Mouse (Mus musculus) layer of hippocampus, adult 2 months (tissue): Measurements from ENCODE around the gene Acnat2. TPM values are rescaled to one million over a fixed set of nuclear protein-coding genes. Genes with fewer than 3 reads are reported as not detected.
"Not testable (repeated sequence)": the region's sequence is repeated elsewhere in the genome, so short reads cannot be mapped to it uniquely, and the experiment has no call there.

Source experiments
- DNase-seq, 2 experiments: peaks; one replicate each; pipeline ENCODE4 v3.0.0; 2022; ENCODE audit warnings: low spot score in 2 of 2
- H3K27ac ChIP-seq: fragments of 200-600 bp; 2 replicates; pipeline ENCODE4 v1.8.1; 2022
- H3K4me3 ChIP-seq: fragments of 200-600 bp; 2 replicates; pipeline ENCODE4 v1.8.1; 2022; ENCODE audit warnings: mild to moderate bottlenecking
- CTCF ChIP-seq: fragments of 200-600 bp; conservative IDR thresholded peaks from 2 replicates; pipeline ENCODE4 v1.8.1; 2022; ENCODE audit warnings: antibody characterized with exemption, mild to moderate bottlenecking, moderate library complexity
- long read RNA-seq, 2 experiments: library from polyadenylated mRNA; stranded (forward); transcript quantifications; one replicate each; pipeline ENCODE4 v2.0.0; 2021; ENCODE audit warnings: borderline mapping rate in 2 of 2
- total RNA-seq, 2 experiments: library from RNA; stranded (reverse); gene quantifications; 2 replicates each; pipeline ENCODE4 v1.2.3; 2021

The Acnat2 gene
- total RNA-seq = not detected
- long read RNA-seq, experiment 1 = 0 reads
- long read RNA-seq, experiment 2 = 0 reads

- not testable (repeated sequence) for DNase-seq, H3K27ac ChIP-seq, H3K4me3 ChIP-seq
Measured at GRCm38 (mm10) chr4:49407957-49408356, at the start of gene Acnat2. Gene Acnat2, minus strand, starts transcription at chr4:49408151.

- no peak overlapping the region for H3K27ac ChIP-seq
- no peak for DNase-seq
- no peak overlapping the region for H3K4me3 ChIP-seq
- no peak for TF ChIP-seq CTCF
Measured at GRCm38 (mm10) chr4:49456171-49456570, 48.2 kb upstream of the Acnat2 start.

GRCm38 (mm10) chr4:49451848-49452551 is 44.0 kb upstream of the Acnat2 start:
- DNase-seq = no peak
- TF ChIP-seq CTCF = no peak
- H3K27ac ChIP-seq = no peak overlapping the region
- H3K4me3 ChIP-seq = no peak overlapping the region

- not testable (repeated sequence) for H3K27ac ChIP-seq, H3K4me3 ChIP-seq, DNase-seq
Measured at GRCm38 (mm10) chr4:49451133-49451847, 43.3 kb upstream of the Acnat2 start.

- not testable (repeated sequence) for DNase-seq, H3K27ac ChIP-seq, H3K4me3 ChIP-seq
Measured at GRCm38 (mm10) chr4:49436968-49437367, 29.0 kb upstream of the Acnat2 start.

- not testable (repeated sequence) for H3K27ac ChIP-seq, DNase-seq, H3K4me3 ChIP-seq
Measured at GRCm38 (mm10) chr4:49410151-49410550, 2.2 kb upstream of the Acnat2 start.

- no peak for TF ChIP-seq CTCF
- Histone ChIP-seq H3K4me3 (no peak overlapping the region), H3K27ac (no peak overlapping the region)
- DNase-seq = no peak
Measured at GRCm38 (mm10) chr4:49386873-49387272, 21.1 kb downstream of the Acnat2 start.

GRCm38 (mm10) chr4:49383576-49384318 is 24.2 kb downstream of the Acnat2 start:
- H3K4me3 ChIP-seq, DNase-seq, H3K27ac ChIP-seq: not testable (repeated sequence)

- H3K27ac ChIP-seq, DNase-seq, H3K4me3 ChIP-seq: not testable (repeated sequence)
Measured at GRCm38 (mm10) chr4:49368046-49368445, 39.9 kb downstream of the Acnat2 start.

- Histone ChIP-seq H3K4me3 (no peak overlapping the region), H3K27ac (no peak overlapping the region)
- no peak for TF ChIP-seq CTCF
- DNase-seq = no peak
Measured at GRCm38 (mm10) chr4:49357097-49357496, 50.9 kb downstream of the Acnat2 start.

- DNase-seq = no peak
- H3K27ac ChIP-seq = no peak overlapping the region
- H3K4me3 ChIP-seq = no peak overlapping the region
- TF ChIP-seq CTCF = no peak
Measured at GRCm38 (mm10) chr4:49350470-49350869, 57.5 kb downstream of the Acnat2 start.

- no peak for DNase-seq
- no peak overlapping the region for H3K4me3 ChIP-seq
- H3K27ac ChIP-seq = no peak overlapping the region
- no peak for TF ChIP-seq CTCF
Measured at GRCm38 (mm10) chr4:49348677-49349076, 59.3 kb downstream of the Acnat2 start.

GRCm38 (mm10) chr4:49348001-49348400 is 60.0 kb downstream of the Acnat2 start:
- H3K27ac ChIP-seq, DNase-seq, H3K4me3 ChIP-seq: not testable (repeated sequence)

- not testable (repeated sequence) for H3K4me3 ChIP-seq, DNase-seq, H3K27ac ChIP-seq
Measured at GRCm38 (mm10) chr4:49340091-49340490, 67.9 kb downstream of the Acnat2 start.

GRCm38 (mm10) chr4:49337949-49338348 is 70.0 kb downstream of the Acnat2 start:
- not testable (repeated sequence) for H3K27ac ChIP-seq, DNase-seq, H3K4me3 ChIP-seq
